In the genomic region with DNA sequence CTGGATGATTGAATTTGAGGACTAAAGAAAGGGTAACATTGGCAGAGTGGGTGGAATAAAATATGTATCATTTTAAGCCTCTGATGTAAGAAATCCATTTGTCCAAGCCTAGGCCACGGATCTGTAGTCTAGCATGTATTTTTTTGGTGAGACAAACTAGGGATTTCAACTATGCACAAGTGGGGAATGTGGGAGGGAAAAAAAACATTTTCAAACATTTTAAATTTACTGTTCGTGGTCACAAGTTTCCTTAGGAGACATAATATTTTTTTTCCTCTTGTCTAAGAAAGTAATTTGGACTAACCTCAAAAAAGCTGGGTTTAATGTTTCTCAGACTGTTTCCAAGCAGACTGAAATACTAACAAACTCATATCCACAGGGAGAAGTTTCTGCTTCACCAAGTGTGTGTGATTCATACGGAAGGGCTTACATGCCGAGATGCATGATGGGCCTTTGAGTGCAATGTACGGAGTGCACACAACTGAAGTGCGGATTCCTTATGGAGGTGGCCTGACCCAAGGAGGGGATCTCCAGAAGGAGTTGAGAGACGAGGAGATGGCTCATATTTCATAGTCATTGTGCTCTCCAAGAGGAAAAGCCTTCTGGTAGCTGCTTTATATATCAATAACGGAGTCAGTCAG, we compare ENCODE assay signal across 22 mouse cellular contexts.
DNase-seq lines count a peak whose midpoint lies in the region; ATAC-seq and TF ChIP-seq lines count a peak whose summit lies in the region.
"Had no signal": no experiment of that assay in that cellular context is flagged by ENCODE, and none has a peak within 500 bp of the region (broad histone marks: within the 10 kb centered on the region; RNA-seq: fewer than 3 reads in every experiment).

No protein-coding gene starts in this region.

- no peaks in the 10 kb centered on the region for H3K9me3 ChIP-seq in kidney, embryonic 14.5 days (ENCODE audit: control insufficient read depth, low read length)
- no peaks in the 10 kb centered on the region for H3K9me3 ChIP-seq in lung, postnatal 0 days (ENCODE audit: low read length)
- H3K9me3 ChIP-seq in forebrain, embryonic 13.5 days (replicated peaks) = no peaks in the 10 kb centered on the region
- H3K9me3 ChIP-seq: forebrain, embryonic 10.5 days; G1E; heart, embryonic 13.5 days; hindbrain, embryonic 10.5 days; liver, embryonic 12.5 days; midbrain, embryonic 10.5 days; neural tube, embryonic 12.5 days had no signal

- DNase-seq in kidney, adult 2 months = no peak
- peak; percentile 28 for DNase-seq in lung, postnatal 0 days (ENCODE audit: low spot score)
- no peak for DNase-seq in lung, postnatal 10 days
- DNase-seq in fibroblast of lung, adult 2 months (ENCODE audit: low read depth) = peak; percentile 64
- no peak for DNase-seq in left cerebral cortex, adult 11 months (ENCODE audit: low spot score)
- DNase-seq: cerebellum, postnatal 10 days; embryo, embryonic 11 days; gastrocnemius, postnatal 25 days; kidney, postnatal 10 days; layer of hippocampus, adult 9-11 months; lung, postnatal 36 days; thymus, postnatal 25 days had no signal

- no peak for TF ChIP-seq POLR2A in kidney, adult 2 months (IDR thresholded peaks at IDR 0.05; ENCODE audit: low read depth, low read length)

- H3K4me1 ChIP-seq in kidney, adult 2 months (ENCODE audit: control insufficient read depth, insufficient read depth, low read length) = 0 out of 2 replicates have a peak, but pooled peaks cover 2% of the 10 kb centered on the region
- H3K4me1 ChIP-seq in kidney, embryonic 14.5 days (ENCODE audit: control insufficient read depth, insufficient read depth, low read length) = peaks cover 8% of the 10 kb centered on the region
- H3K4me1 ChIP-seq in lung, postnatal 0 days (ENCODE audit: insufficient read depth, low read depth, low read length) = peaks cover 6% of the 10 kb centered on the region; the same call in 1 of the 2 replicates
- H3K4me1 ChIP-seq in forebrain, embryonic 13.5 days = 0 out of 2 replicates have a peak, but pooled peaks cover 5% of the 10 kb centered on the region
- H3K4me1 ChIP-seq: forebrain, embryonic 10.5 days; midbrain, embryonic 10.5 days; neural tube, embryonic 12.5 days had no signal

- H3K27ac ChIP-seq in kidney, adult 2 months (ENCODE audit: insufficient read depth, low read depth, low read length) = peak overlapping the region; percentile 12; the same call in 1 of the 2 replicates
- no peak overlapping the region for H3K27ac ChIP-seq in kidney, embryonic 14.5 days (ENCODE audit: low read depth, low read length)
- no peak overlapping the region for H3K27ac ChIP-seq in lung, postnatal 0 days (ENCODE audit: low read length)
- no peak overlapping the region for H3K27ac ChIP-seq in forebrain, embryonic 13.5 days
- H3K27ac ChIP-seq: forebrain, embryonic 10.5 days; heart, embryonic 13.5 days; hindbrain, embryonic 10.5 days; liver, embryonic 12.5 days; midbrain, embryonic 10.5 days; neural tube, embryonic 12.5 days had no signal

- H3K4me2 ChIP-seq in kidney, embryonic 14.5 days (replicated peaks; ENCODE audit: low read depth, low read length) = no peak overlapping the region
- no peak overlapping the region for H3K4me2 ChIP-seq in lung, postnatal 0 days (replicated peaks; ENCODE audit: low read depth, low read length)
- H3K4me2 ChIP-seq in forebrain, embryonic 13.5 days = no peak overlapping the region
- H3K4me2 ChIP-seq: heart, embryonic 13.5 days; liver, embryonic 12.5 days; neural tube, embryonic 12.5 days had no signal

- WGBS in kidney, adult 2 months = 72% methylated on average over 8 of the region's 8 CpGs
- WGBS in kidney, embryonic 14.5 days = 57% methylated on average over 8 of the region's 8 CpGs
- WGBS in lung, postnatal 0 days = 50% methylated on average over 8 of the region's 8 CpGs
- 89% methylated on average over 8 of the region's 8 CpGs for WGBS in forebrain, embryonic 13.5 days

- no peak overlapping the region for H3K4me3 ChIP-seq in kidney, adult 2 months (ENCODE audit: insufficient read depth, low read depth, low read length)
- no peak overlapping the region for H3K4me3 ChIP-seq in kidney, embryonic 14.5 days (ENCODE audit: low read length)
- H3K4me3 ChIP-seq in lung, postnatal 0 days (ENCODE audit: low read depth, low read length) = no peak overlapping the region
- no peak overlapping the region for H3K4me3 ChIP-seq in forebrain, embryonic 13.5 days
- H3K4me3 ChIP-seq: forebrain, embryonic 10.5 days; heart, embryonic 13.5 days; hindbrain, embryonic 10.5 days; liver, embryonic 12.5 days; midbrain, embryonic 10.5 days; neural tube, embryonic 12.5 days had no signal

- no peaks in the 10 kb centered on the region for H3K36me3 ChIP-seq in kidney, adult 2 months (ENCODE audit: control insufficient read depth, insufficient read depth, low read length)
- no peaks in the 10 kb centered on the region for H3K36me3 ChIP-seq in kidney, embryonic 14.5 days (ENCODE audit: control insufficient read depth, insufficient read depth, low read length)
- H3K36me3 ChIP-seq in lung, postnatal 0 days (ENCODE audit: insufficient read depth, low read length) = no peaks in the 10 kb centered on the region
- no peaks in the 10 kb centered on the region for H3K36me3 ChIP-seq in forebrain, embryonic 13.5 days (ENCODE audit: poor library complexity, severe bottlenecking)
- H3K36me3 ChIP-seq: forebrain, embryonic 10.5 days; G1E; hindbrain, embryonic 10.5 days; liver, embryonic 12.5 days; midbrain, embryonic 10.5 days; neural tube, embryonic 12.5 days had no signal

- ATAC-seq in kidney, embryonic 14.5 days (ENCODE audit: low FRiP score, low TSS enrichment) = no peak; the same call in 1 of the 2 replicates
- no peak; the same call in 1 of the 2 replicates for ATAC-seq in lung, postnatal 0 days
- no peak for ATAC-seq in forebrain, embryonic 13.5 days
- ATAC-seq: CD4-positive, CD25-positive, alpha-beta regulatory T cell, adult 4 months; liver, embryonic 12.5 days had no signal

- H3K27me3 ChIP-seq in kidney, adult 2 months (replicated peaks; ENCODE audit: control insufficient read depth, insufficient read depth, low read length) = no peaks in the 10 kb centered on the region
- no peaks in the 10 kb centered on the region for H3K27me3 ChIP-seq in kidney, embryonic 14.5 days (ENCODE audit: control insufficient read depth, insufficient read depth, low read length)
- no peaks in the 10 kb centered on the region for H3K27me3 ChIP-seq in lung, postnatal 0 days (replicated peaks; ENCODE audit: insufficient read depth, low read length)
- no peaks in the 10 kb centered on the region for H3K27me3 ChIP-seq in forebrain, embryonic 13.5 days
- H3K27me3 ChIP-seq: heart, embryonic 13.5 days; liver, embryonic 12.5 days; neural tube, embryonic 12.5 days had no signal

- TF ChIP-seq EP300 in lung, postnatal 0 days (IDR thresholded peaks at IDR 0.05) = no peak

- no peak overlapping the region for H3K9ac ChIP-seq in kidney, embryonic 14.5 days (ENCODE audit: low read depth, low read length)
- H3K9ac ChIP-seq in lung, postnatal 0 days (replicated peaks; ENCODE audit: low read depth) = no peak overlapping the region
- H3K9ac ChIP-seq in forebrain, embryonic 13.5 days = no peak overlapping the region
- H3K9ac ChIP-seq: heart, embryonic 13.5 days; liver, embryonic 12.5 days; neural tube, embryonic 12.5 days had no signal

- TF ChIP-seq CTCF in kidney, adult 2 months (conservative IDR thresholded peaks at IDR 0.05; ENCODE audit: insufficient read depth, insufficient read length, low read depth, low read length) = no peak
- no peak for TF ChIP-seq CTCF in lung, postnatal 0 days (IDR thresholded peaks at IDR 0.05)

Comparison
In these comparisons a context has a peak if more than half of its experiments do, and no peak if none do; other contexts are left out.
1. DNase-seq: peak in lung, postnatal 0 days (single experiment) and fibroblast of lung, adult 2 months (single experiment); none in kidney, adult 2 months (single experiment), lung, postnatal 10 days (single experiment) and left cerebral cortex, adult 11 months (single experiment).